12 mouse cellular contexts compared by ENCODE assay signal in the genomic region with DNA sequence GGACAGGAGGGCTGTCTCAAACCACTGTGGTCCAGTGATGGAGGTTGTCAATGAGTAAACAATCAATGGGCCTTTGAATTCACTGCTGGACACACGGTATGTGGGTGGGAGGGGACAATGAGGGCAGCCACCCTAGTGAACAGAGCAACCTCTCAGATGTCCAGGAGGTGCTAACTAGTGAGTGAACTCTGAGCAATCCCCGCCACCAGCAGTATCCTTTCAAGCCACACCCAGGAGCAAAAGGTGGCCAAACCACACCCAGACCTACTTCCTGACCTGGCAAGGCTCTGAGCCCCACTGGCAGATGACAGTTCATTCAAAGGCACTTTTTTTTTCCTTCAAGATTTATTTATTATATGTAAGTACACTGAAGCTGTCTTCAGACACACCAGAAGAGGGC. TPM values are rescaled to one million over a fixed set of nuclear protein-coding genes. Genes with fewer than 3 reads are reported as not detected.
DNase-seq lines count a peak whose midpoint lies in the region.
"Had no signal": no experiment of that assay in that cellular context is flagged by ENCODE, and none has a peak within 500 bp of the region (broad histone marks: within the 10 kb centered on the region; RNA-seq: fewer than 3 reads in every experiment).

No protein-coding gene starts in this region.

- peak; percentile 94 for DNase-seq in heart, adult 11 months
- DNase-seq in heart, postnatal 14 days, result no peak
- peak; percentile 15 for DNase-seq in lung, postnatal 36 days
- no peak for DNase-seq in lung, postnatal 10 days
- peak; percentile 80 to 86 for DNase-seq in kidney, postnatal 36 days
- no peak for DNase-seq in right cerebral cortex, postnatal 4 days
- no peak for DNase-seq in left cerebral cortex, postnatal 36 days (ENCODE audit: low spot score in 2 of 2)
- no peak for DNase-seq in layer of hippocampus, postnatal 14 days (ENCODE audit: low spot score in 2 of 2)
- DNase-seq: right cerebral cortex, postnatal 14 days; thymus, adult 2 months had no signal

- intact Hi-C loops in heart, postnatal 14 days (cut with DNase I), result no loop called here
- intact Hi-C loops in left cerebral cortex, postnatal 36 days (cut with DNase I), result no loop called here

RNA-seq across cellular contexts. Expression of a gene that starts 2.0 kb away (rescaled TPM):
- not detected for total RNA-seq in heart, postnatal 14 days (2021)
- not detected for total RNA-seq in left cerebral cortex, postnatal 36 days (2021)
- total RNA-seq in layer of hippocampus, postnatal 14 days (2021), result not detected
- total RNA-seq: layer of hippocampus, adult 18-20 months; left cerebral cortex, adult 2 months had no signal

RNA-seq across cellular contexts. Expression of a gene that starts 27.4 kb away (rescaled TPM):
- total RNA-seq in heart, postnatal 14 days (2021), result under 1 TPM; 0.15 to 0.69 TPM
- under 1 TPM; 0.34 to 0.89 TPM for total RNA-seq in left cerebral cortex, postnatal 36 days (2021)
- under 1 TPM; 0.21 to 0.36 TPM for total RNA-seq in layer of hippocampus, postnatal 14 days (2021)

RNA-seq across cellular contexts. Expression of a gene that starts 40.1 kb away (rescaled TPM):
- 10 to 100 TPM; 37.3 to 52.0 TPM for total RNA-seq in heart, postnatal 14 days (2021)
- 10 to 100 TPM; 11.9 to 14.2 TPM for total RNA-seq in left cerebral cortex, postnatal 36 days (2021)
- total RNA-seq in layer of hippocampus, postnatal 14 days (2021), result 10 to 100 TPM in 1 of 2 experiments, 1 to 10 TPM in 1; 9.7 to 14.5 TPM

RNA-seq across cellular contexts. Expression of a gene that starts 48.0 kb away (rescaled TPM):
- total RNA-seq in heart, postnatal 14 days (2021), result 100 to 1,000 TPM; 168 to 178 TPM
- total RNA-seq in left cerebral cortex, postnatal 36 days (2021), result 100 to 1,000 TPM; 110 to 117 TPM
- 100 to 1,000 TPM; 130 to 138 TPM for total RNA-seq in layer of hippocampus, postnatal 14 days (2021)

Comparison
In these comparisons a context has a peak if more than half of its experiments do, and no peak if none do; other contexts are left out.
1. DNase-seq: peak in heart, adult 11 months (single experiment), lung, postnatal 36 days (single experiment) and kidney, postnatal 36 days (2 of 2); none in heart, postnatal 14 days (0 of 2), lung, postnatal 10 days (single experiment), right cerebral cortex, postnatal 4 days (single experiment), left cerebral cortex, postnatal 36 days (0 of 2) and layer of hippocampus, postnatal 14 days (0 of 2).